Mouse (Mus musculus): ENCODE measurements around the gene Mapk8ip1.

Mapk8ip1 gene

DNA sequence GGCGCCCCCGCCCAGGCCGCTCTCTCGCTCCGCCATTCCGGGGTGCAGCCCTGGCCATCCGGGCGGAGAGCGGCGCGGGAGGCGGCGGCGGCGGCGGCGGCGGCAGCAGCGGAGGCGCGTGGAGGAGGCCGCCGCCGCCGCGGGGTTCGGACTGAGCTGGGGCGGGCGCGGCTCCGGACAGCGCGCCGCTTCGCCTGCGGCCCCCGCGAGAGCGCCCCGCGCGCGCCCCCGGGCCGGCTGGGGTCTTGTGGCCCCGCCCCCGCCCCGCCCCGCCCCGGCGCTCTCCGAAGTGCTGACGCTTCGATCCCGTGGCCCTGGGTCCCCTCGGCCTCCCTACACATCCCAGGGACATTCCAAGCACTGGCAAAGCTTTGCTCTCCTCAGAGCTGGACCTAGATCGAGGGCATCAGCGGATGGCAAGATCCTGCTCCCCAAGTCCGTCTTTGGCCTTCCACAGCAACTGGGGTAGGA lies at the start of gene Mapk8ip1:
Gene Mapk8ip1, minus strand, starts transcription at position 173 of the 471 bp plus-strand sequence.
- DNase-seq (ENCODE audit: low spot score in 2 of 2): no peak

DNA sequence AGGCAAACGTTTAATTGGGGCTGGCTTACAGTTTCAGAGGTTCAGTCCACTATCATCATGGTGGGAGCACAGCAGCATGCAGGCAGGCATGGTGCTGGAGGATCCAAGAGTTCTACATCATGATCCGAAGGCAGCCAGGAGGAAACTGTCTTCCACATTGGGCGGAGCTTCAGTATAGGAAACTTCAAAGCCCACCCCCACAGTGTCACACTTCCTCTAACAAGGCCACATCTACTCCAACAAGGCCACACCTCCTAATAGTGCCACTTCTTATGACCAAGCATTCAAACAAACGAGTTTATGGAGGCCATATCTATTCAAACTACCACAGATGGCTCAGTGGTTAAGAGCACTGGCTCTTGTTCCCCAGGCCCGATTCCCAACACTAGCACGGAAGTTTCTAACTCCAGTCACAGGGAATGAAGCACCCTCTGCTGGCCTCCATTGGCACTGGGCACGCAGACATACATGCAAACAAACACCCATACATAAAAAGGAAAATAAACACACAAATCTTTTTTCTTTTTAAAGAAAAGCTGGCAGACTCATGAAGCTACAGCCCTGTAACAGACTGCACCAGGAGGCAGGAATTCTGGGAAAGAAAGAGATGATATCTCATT lies 46.2 kb upstream of the Mapk8ip1 start:
- no peak for DNase-seq (ENCODE audit: low spot score in 2 of 2)

DNA sequence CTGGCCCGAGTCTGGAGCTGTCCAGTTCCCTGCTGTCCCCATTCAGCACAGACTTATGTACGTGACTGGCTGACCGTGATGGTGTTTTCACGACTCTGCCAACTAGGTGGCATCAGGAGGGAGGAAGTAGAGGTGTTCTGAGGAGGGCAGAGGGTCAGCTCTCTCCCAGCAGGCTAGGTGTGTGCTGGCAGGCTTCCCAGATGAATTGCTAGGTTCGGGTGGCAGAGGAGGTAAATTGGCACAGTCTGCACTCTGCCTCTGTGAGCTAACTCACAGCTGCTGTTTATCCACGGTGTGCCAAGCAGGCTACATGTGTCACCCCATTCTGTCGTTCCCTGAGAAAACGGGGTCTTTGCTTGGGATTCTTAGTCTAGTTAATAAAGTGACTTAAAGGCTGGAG lies 45.6 kb upstream of the Mapk8ip1 start:
- DNase-seq (ENCODE audit: low spot score in 2 of 2): no peak

- no peak for DNase-seq (ENCODE audit: low spot score in 2 of 2)
Observed at GRCm38 (mm10) chr2:92445890-92446289, 44.8 kb upstream of the Mapk8ip1 start.

DNA sequence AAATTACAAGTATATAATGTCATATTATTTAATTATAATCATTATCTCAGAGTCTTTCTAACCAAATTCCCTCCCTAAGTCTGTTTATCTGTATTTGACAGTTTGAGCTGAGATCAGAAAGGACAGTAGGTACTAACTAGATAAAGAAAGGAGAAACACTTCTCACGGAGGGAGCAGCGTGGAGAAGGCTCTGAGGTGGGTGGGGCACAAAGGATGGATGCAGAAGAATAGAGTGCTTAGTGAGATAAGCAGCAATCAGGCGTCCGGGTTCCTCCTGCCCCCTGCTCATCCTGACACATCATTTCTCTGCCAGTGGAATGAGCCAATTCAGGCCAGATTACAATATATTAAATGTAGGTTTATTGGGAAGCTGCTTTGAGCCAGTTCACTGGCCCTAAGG lies 43.3 kb upstream of the Mapk8ip1 start:
- no peak for DNase-seq (ENCODE audit: low spot score in 2 of 2)

- DNase-seq (ENCODE audit: low spot score in 2 of 2): no peak
Observed at GRCm38 (mm10) chr2:92443313-92443712, 42.2 kb upstream of the Mapk8ip1 start.

- no peak for DNase-seq (ENCODE audit: low spot score in 2 of 2)
Observed at GRCm38 (mm10) chr2:92442419-92443001, 41.4 kb upstream of the Mapk8ip1 start.

DNA sequence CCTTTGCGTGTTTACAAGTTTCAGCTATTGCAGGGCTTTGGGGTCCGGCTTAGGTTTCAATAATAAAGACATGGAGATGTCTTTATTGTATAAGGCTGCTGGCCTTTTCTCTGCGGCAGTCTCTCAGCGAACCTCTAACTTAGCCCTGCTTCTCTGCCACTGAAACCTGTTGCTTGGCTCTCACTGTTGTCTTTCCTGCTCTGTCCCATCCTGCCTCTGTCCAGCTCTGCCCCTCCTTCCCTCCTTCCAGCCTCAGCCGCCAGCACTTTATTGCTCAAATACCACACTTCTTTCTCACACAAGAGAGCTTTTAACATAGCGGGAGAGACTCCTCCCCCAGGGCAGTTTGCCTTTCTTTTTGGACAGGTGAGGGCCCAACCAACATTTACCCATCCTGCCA lies 39.4 kb upstream of the Mapk8ip1 start:
- no peak for DNase-seq (ENCODE audit: low spot score in 2 of 2)

- DNase-seq (ENCODE audit: low spot score in 2 of 2): no peak
Observed at GRCm38 (mm10) chr2:92438567-92438966, 37.5 kb upstream of the Mapk8ip1 start.

DNA sequence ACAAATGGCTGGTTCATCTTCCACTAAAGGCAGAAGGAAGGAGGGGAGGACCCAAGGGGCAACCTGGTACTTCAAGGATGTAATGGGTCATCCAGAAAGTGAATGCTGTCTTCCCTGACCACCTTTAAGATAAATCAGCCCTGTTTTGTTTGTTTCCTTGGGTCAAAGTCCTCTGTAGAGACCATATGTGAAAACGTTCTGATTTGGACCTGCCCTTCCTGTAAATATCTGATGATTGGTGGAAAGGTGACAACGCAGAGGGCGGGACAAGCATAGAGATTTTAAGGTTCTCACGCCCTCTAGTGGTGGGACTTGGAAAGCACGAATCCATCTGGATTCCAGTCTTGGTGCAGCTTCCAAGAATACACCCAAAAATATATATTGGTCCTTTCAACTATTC lies 36.8 kb upstream of the Mapk8ip1 start:
- DNase-seq (ENCODE audit: low spot score in 2 of 2): peak; percentile 60 to 75

GRCm38 (mm10) chr2:92437366-92437765 lies 36.3 kb upstream of the Mapk8ip1 start:
- DNase-seq (ENCODE audit: low spot score in 2 of 2): no peak

DNA sequence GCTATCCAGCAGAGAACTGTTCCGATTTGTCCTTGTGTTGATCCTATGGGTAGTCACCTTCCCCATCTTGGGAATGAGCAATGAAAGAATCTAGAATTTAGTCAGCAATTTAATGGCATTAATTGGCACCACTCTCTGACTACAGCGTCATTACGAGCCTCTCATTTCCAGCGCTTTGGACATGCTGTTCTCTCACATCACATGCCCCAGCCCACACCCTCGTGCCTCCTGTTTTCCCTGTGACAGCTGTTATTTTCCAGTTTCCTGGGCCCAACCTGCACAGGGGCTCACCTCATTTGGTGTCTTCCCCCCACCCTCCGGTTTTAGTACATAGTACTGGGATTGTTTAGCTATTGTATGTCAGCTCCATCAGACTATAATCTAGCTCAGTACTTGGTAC lies 34.0 kb upstream of the Mapk8ip1 start:
- no peak for DNase-seq (ENCODE audit: low spot score in 2 of 2)

GRCm38 (mm10) chr2:92434375-92434745 lies 33.3 kb upstream of the Mapk8ip1 start:
- no peak for DNase-seq (ENCODE audit: low spot score in 2 of 2)

DNA sequence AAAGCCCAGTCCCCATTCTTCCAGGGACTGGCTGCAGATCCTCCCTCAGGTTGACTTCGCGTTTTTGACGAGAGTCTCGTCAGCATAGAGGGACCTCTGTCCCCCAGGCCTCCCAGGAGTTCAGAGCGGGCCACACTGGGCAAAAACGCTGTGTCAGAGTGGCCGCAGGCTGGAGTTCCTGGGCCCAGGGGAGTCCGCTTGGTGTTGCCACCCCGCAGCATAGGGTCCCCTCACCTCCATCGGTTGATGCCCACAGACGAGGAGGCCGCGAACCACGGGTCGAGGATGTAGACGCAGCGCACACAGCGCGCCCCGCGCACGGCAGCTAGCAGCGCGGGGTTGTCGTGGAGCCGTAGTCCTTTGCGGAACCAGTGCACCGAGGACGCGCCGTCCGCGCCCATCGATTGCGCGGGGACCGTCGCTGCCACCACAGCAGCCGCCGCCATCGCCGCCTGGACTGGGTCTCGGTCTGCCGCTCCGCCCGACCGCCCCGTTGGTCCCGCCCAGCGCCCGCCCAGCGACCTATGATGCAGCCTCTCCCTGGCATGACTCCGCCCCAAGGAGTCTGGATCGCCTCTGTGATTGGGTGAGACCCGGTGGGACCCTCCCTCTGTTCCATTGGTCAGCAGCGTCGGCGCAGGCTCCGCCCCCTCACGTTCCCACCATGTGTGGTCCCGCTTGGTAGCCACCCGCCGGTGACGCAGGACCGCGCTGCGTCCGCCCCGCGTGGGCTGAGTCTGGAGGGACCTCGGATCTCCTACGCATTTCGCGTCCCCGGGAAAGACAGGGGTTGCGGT lies 32.7 kb upstream of the Mapk8ip1 start, which contains the start of gene Cry2:
Gene Cry2, minus strand, starts transcription at position 466 of the 797 bp plus-strand sequence.
- DNase-seq (ENCODE audit: low spot score in 2 of 2): peak; percentile 97 to 98

DNA sequence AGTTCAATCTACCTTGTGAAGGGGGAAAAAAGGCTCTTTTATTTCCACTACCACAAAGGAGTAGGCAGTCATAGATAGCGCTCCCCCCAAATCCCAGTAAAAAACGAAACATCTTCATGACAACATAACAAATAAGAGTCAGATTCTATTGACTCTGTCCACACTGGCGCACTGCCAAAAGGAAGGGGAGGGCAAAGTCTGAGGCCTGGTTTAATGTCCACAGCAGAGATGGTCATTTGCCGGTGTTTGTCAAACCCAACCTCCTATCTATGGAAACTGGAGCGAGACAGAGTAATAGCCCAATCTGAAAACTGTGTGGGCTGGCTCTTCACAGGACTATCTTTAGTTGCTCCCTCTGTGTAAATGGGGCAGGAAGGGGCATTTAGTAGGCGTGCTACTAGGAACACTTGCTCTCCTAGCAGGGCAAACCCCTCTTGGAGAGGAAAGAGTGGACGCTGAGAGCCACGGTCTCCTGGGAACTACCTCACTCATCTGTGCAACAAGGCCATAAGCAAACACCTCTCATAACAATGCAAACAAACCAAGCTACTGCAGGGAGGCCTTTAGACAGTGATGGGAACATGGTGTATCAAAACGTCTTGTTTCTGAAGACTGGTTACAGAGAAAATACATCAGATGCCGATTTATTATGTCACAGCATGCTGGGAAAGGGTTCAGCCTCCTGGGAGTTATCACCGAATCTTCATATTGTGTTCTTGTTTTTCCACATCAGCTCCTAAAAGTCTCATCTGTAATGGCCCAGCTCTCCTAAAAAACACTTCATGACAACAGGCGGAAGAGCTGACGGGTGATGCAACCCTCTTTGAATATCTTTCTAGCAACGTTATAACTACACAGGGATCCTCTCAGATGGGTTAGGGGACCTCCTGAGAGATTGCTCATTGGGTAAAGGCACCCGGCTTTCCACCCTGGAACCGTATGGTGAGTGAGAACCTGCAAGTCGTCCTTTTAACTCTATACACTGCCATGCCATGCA lies 31.5 kb upstream of the Mapk8ip1 start:
- DNase-seq (ENCODE audit: low spot score in 2 of 2): no peak

- no peak for DNase-seq (ENCODE audit: low spot score in 2 of 2)
Observed at GRCm38 (mm10) chr2:92431611-92432179, 30.6 kb upstream of the Mapk8ip1 start.

DNA sequence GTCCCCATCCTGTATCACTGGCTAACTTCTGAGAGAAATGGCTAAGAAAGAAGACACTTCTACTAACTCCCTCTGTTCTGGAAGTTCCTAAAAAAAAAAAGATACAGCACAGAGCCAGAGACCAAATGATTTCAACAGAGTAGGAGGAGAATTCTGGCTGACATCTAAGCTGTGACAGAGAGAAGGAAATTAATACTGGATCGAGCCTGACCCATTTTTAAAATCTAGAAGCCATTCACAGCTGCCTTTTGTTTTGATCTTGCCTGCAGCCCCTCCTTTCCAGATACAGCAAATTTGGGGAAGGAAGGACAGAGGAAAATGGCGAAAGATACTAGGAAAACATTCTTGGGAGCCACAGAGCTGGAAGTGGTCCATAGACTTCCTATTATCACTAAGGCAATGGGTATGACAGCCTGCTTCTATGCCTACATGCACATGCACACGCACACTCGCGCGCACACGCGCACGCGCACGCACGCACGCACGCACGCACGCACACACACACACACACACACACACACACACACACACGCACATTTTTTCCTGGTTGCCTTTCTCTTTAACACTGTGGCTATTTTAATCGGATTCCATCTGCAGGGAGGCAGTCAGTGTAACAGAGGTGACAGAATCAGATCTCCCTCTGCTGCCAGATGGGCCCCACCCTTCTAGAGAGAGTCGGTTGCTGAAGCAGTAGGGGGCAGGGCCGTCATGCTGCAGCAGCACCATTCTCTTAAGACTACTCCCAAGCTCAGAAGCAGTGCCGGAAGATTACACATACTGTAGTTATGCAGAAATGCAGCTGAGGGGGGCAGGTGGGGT lies 29.9 kb upstream of the Mapk8ip1 start:
- no peak for DNase-seq (ENCODE audit: low spot score in 2 of 2)

GRCm38 (mm10) chr2:92430089-92430488 lies 29.0 kb upstream of the Mapk8ip1 start:
- DNase-seq (ENCODE audit: low spot score in 2 of 2): no peak

GRCm38 (mm10) chr2:92427882-92428281 lies 26.8 kb upstream of the Mapk8ip1 start:
- no peak for DNase-seq (ENCODE audit: low spot score in 2 of 2)

DNA sequence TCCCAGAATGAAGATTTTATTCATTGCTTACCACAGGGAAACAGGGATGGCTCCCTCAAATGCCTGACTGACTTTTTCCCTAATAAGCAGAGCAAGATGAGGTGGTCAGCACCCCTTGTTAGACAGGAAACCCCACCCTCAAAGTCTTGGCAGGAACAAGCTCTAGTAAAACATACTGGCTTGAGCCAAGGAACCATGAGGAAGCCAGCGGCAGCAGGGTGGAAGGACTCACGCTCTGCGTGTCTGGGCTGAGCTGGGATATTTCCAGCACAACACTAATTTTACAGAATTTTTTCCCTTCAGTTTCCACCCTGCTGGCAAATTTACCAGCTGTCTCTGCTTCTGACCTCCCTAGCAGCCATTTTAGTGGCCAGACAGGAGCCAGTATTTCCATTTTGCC lies 25.4 kb upstream of the Mapk8ip1 start:
- DNase-seq (ENCODE audit: low spot score in 2 of 2): no peak

Data from natural killer cell, adult 2 months (primary cell).